Mouse (Mus musculus): ENCODE measurements around the gene Dnajc6.

GRCm38 (mm10) chr4:101616520-101616919 lies 120.1 kb downstream of the Dnajc6 start:
- TF ChIP-seq POLR2A (IDR thresholded peaks at IDR 0.05; ENCODE audit: insufficient read length, low read depth) (no peak), TCF12 (IDR thresholded peaks at IDR 0.05; ENCODE audit: insufficient read depth, poor library complexity, severe bottlenecking) (no peak), MYOG (IDR thresholded peaks at IDR 0.05; ENCODE audit: control insufficient read depth in 1 of 3, insufficient read depth in 1 of 3, insufficient read length in 2 of 3, low read depth in 2 of 3) (no peak), MYOD1 (IDR thresholded peaks at IDR 0.05; ENCODE audit: control insufficient read depth in 1 of 3, insufficient read length in 2 of 3, low read depth in 2 of 3) (no peak), USF1 (IDR thresholded peaks at IDR 0.05; ENCODE audit: low read depth) (no peak), MAX (IDR thresholded peaks at IDR 0.05; ENCODE audit: low read depth) (no peak)

All from myocyte (in vitro differentiated cells).